Mouse (Mus musculus): Measurements from ENCODE around the gene Bri3bp. TPM values are rescaled to one million over a fixed set of nuclear protein-coding genes. Genes with fewer than 3 reads are reported as not detected.
"Not testable (repeated sequence)": the region's sequence is repeated elsewhere in the genome, so short reads cannot be mapped to it uniquely, and the experiment has no call there.

Bri3bp gene
- polyA plus RNA-seq (2016; fragmentation: Nextera tagmentation; extraction: Ambion mirVana): 41.8 and 49.3 TPM in 2 replicates

DNA sequence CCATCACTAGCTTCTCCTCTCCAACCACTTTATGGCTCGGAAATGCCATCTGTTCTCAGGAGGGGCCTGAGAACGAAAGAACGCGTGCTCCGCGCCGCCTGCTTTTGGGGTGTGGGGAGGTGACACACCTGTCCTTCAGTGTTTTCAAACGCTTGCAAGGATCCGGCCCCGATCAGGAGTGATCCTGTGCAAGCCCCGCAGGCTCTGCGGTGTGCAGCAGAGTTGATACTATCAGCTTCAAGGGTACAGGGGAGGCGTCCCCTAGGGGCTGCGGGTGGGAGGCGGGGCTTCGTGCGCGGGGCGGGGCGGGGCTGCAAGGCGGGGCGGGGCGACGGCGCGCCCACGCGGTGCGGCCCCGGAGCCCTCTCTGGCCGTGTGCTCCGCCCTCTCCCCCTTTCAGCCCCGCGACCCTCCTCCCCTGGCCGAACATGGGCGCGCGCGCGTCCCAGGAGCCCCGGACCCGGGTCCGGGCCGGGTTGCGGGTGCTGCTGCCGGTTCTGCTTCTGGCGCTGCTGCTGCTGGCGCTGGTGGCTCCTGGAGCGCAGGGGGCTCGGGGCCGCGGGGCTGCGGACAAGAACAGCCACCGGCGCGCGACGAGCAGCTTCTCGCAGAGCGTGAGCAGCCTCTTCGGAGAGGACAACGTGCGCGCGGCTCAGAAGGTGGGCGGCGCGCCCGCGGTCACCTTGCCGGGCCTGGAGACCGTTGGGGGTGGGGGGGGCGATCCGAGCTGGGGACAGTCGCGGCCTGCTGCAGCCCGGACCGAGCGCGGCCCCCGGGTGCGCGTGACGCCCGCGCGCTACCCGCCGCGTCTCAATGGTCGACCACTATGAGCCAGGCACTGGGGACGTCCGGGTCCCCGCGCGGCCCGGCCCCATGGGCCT lies at the start of gene Bri3bp:
TSS of gene Bri3bp (plus strand) at position 335 of the 881 bp plus-strand sequence.
- no peaks in the 10 kb centered on the region for H3K27me3 ChIP-seq (replicated peaks)
- peak; percentile 95 for ATAC-seq (ENCODE audit: insufficient number of reproducible peaks, low FRiP score)

GRCm38 (mm10) chr5:125391609-125392008 lies 49.8 kb upstream of the Bri3bp start:
- peak overlapping the region; percentile 100 for H3K27ac ChIP-seq (ENCODE audit: poor library complexity, severe bottlenecking)
- no peaks in the 10 kb centered on the region for H3K9me3 ChIP-seq (replicated peaks)
- 51% methylated on average over 5 of the region's 5 CpGs for WGBS
- H3K36me3 ChIP-seq: no peaks in the 10 kb centered on the region
- no peak for ATAC-seq (ENCODE audit: insufficient number of reproducible peaks, low FRiP score)
- no peak overlapping the region for H3K9ac ChIP-seq
- peaks cover 35% of the 10 kb centered on the region for H3K4me1 ChIP-seq (replicated peaks)
- H3K4me2 ChIP-seq: no peak overlapping the region
- H3K4me3 ChIP-seq: no peak overlapping the region
- no peaks in the 10 kb centered on the region for H3K27me3 ChIP-seq (replicated peaks)

More for the DNA sequence above, at the start of gene Bri3bp:
- Histone ChIP-seq H3K4me1 (replicated peaks) (peaks cover 19% of the 10 kb centered on the region), H3K36me3 (peaks cover 9% of the 10 kb centered on the region; the same call in 1 of the 2 replicates), H3K9ac (peak within 1 kb of the TSS; percentile 93), H3K27ac (ENCODE audit: poor library complexity, severe bottlenecking) (peak within 1 kb of the TSS; percentile 81), H3K9me3 (replicated peaks) (no peaks in the 10 kb centered on the region), H3K4me2 (peak within 1 kb of the TSS; percentile 86), H3K4me3 (peak within 1 kb of the TSS; percentile 85)
- WGBS: under 1% methylated on average over 79 of the region's 97 CpGs

- not testable (repeated sequence) for H3K36me3 ChIP-seq; H3K9me3 ChIP-seq (replicated peaks); ATAC-seq (ENCODE audit: insufficient number of reproducible peaks, low FRiP score); H3K4me3 ChIP-seq; H3K4me2 ChIP-seq; H3K27me3 ChIP-seq (replicated peaks); H3K9ac ChIP-seq
- WGBS: 90% methylated on average over 4 of the region's 4 CpGs
- peaks cover 35% of the 10 kb centered on the region for H3K4me1 ChIP-seq (replicated peaks)
- H3K27ac ChIP-seq (ENCODE audit: poor library complexity, severe bottlenecking): peak overlapping the region; percentile 100
Observed at GRCm38 (mm10) chr5:125392176-125392575, 49.2 kb upstream of the Bri3bp start.

DNA sequence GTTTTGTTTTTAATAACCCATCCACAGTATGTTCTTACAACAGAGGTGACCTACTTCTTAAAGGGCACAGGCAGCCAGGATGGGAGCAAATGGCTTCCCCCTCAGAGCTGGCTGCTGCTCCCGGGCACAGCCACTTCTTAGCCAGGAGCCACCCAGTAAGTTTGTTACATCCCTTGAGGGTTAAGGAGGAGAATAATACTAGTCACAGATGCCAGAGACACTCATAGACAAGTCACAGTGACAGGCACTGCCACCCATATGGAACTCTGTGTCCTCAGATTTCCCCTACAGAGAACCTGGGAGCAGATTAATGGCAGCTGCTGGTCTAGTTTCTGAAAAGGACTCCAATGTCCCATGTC lies 48.8 kb upstream of the Bri3bp start:
- peaks cover 35% of the 10 kb centered on the region for H3K4me1 ChIP-seq (replicated peaks)
- H3K9ac ChIP-seq: peak overlapping the region; percentile 57; the same call in 1 of the 2 replicates

GRCm38 (mm10) chr5:125392977-125393621 lies 48.3 kb upstream of the Bri3bp start:
- under 1% methylated on average over 20 of the region's 20 CpGs for WGBS
- Histone ChIP-seq H3K9ac (peak overlapping the region; percentile 76), H3K4me1 (replicated peaks) (peaks cover 35% of the 10 kb centered on the region), H3K9me3 (replicated peaks) (no peaks in the 10 kb centered on the region), H3K27me3 (replicated peaks) (peaks cover 5% of the 10 kb centered on the region; the same call in 1 of the 2 replicates), H3K4me2 (peak overlapping the region; percentile 65), H3K27ac (ENCODE audit: poor library complexity, severe bottlenecking) (peak overlapping the region; percentile 100), H3K36me3 (no peaks in the 10 kb centered on the region), H3K4me3 (peak overlapping the region; percentile 34)
- ATAC-seq (ENCODE audit: insufficient number of reproducible peaks, low FRiP score): peak; percentile 92

More for the DNA sequence above, 48.8 kb upstream of the Bri3bp start:
- Histone ChIP-seq H3K4me3 (peak overlapping the region; percentile 34), H3K27me3 (replicated peaks) (peaks cover 5% of the 10 kb centered on the region; the same call in 1 of the 2 replicates), H3K4me2 (peak overlapping the region; percentile 65), H3K27ac (ENCODE audit: poor library complexity, severe bottlenecking) (peak overlapping the region; percentile 100), H3K9me3 (replicated peaks) (no peaks in the 10 kb centered on the region), H3K36me3 (no peaks in the 10 kb centered on the region)
- no peak for ATAC-seq (ENCODE audit: insufficient number of reproducible peaks, low FRiP score)
- WGBS: 45% methylated on average over 1 of the region's 1 CpGs

- peak overlapping the region; percentile 34 for H3K4me3 ChIP-seq
- H3K9ac ChIP-seq: peak overlapping the region; percentile 76
- ATAC-seq (ENCODE audit: insufficient number of reproducible peaks, low FRiP score): peak; percentile 68
- no peaks in the 10 kb centered on the region for H3K36me3 ChIP-seq
- H3K27ac ChIP-seq (ENCODE audit: poor library complexity, severe bottlenecking): peak overlapping the region; percentile 100
- H3K9me3 ChIP-seq (replicated peaks): no peaks in the 10 kb centered on the region
- peaks cover 35% of the 10 kb centered on the region for H3K4me1 ChIP-seq (replicated peaks)
- WGBS: 19% methylated on average over 22 of the region's 25 CpGs
- peak overlapping the region; percentile 65 for H3K4me2 ChIP-seq
- H3K27me3 ChIP-seq (replicated peaks): peaks cover 5% of the 10 kb centered on the region; the same call in 1 of the 2 replicates
Observed at GRCm38 (mm10) chr5:125393622-125394603, 47.5 kb upstream of the Bri3bp start.

DNA sequence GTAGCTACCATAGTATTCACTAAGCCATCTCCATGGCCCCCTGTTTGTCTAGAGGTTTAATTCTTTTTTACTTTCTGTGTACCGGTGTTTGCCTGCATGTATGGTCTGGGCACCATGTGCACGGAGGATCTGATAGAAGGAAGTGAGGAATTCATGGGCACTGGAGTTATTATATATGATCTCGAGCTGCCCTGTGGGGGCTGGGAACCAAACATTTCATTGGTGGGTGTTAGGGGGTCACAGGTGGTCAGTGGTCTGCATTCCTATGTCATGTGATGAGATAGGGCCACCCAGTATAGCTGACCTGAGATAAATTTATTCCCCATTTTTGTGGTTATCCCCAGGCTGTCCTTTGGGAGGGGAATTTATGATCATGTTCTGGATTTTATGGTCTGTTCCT lies 46.4 kb upstream of the Bri3bp start:
- peaks cover 35% of the 10 kb centered on the region for H3K4me1 ChIP-seq (replicated peaks)
- peaks cover 5% of the 10 kb centered on the region; the same call in 1 of the 2 replicates for H3K27me3 ChIP-seq (replicated peaks)
- H3K27ac ChIP-seq (ENCODE audit: poor library complexity, severe bottlenecking): peak overlapping the region; percentile 100
- WGBS: 72% methylated on average over 3 of the region's 3 CpGs
- no peak for ATAC-seq (ENCODE audit: insufficient number of reproducible peaks, low FRiP score)
- H3K4me3 ChIP-seq: peak overlapping the region; percentile 34; the same call in 1 of the 2 replicates
- H3K36me3 ChIP-seq: no peaks in the 10 kb centered on the region
- no peak overlapping the region for H3K9ac ChIP-seq
- H3K9me3 ChIP-seq (replicated peaks): no peaks in the 10 kb centered on the region
- H3K4me2 ChIP-seq: peak overlapping the region; percentile 65; the same call in 1 of the 2 replicates

DNA sequence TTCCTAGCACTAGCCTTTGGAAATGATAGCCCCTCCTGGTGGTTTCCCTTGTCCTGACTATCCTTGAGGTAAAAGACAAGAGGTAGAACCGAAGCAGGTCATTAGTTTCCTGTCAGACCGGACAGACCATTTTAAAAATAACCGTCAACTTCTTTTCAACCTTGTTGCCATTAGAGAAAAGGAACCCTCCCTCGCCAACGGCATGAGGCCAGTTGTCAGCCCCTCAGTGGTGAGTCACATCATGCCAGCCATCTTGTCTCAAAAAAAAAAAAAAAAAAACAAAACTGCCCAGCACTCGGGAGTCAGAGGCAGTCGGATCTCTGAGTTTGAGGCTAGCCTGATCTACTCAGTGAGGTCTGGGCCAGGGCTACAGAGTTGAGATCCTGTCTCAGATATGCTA lies 40.5 kb upstream of the Bri3bp start:
- H3K36me3 ChIP-seq: no peaks in the 10 kb centered on the region
- 41% methylated on average over 7 of the region's 7 CpGs for WGBS
- no peak overlapping the region for H3K27ac ChIP-seq (ENCODE audit: poor library complexity, severe bottlenecking)
- no peak for ATAC-seq (ENCODE audit: insufficient number of reproducible peaks, low FRiP score)
- 0 out of 2 replicates have a peak, but pooled peaks cover 3% of the 10 kb centered on the region for H3K4me1 ChIP-seq (replicated peaks)
- H3K4me2 ChIP-seq: no peak overlapping the region
- H3K9me3 ChIP-seq (replicated peaks): no peaks in the 10 kb centered on the region
- peaks cover 5% of the 10 kb centered on the region; the same call in 1 of the 2 replicates for H3K27me3 ChIP-seq (replicated peaks)
- no peak overlapping the region for H3K9ac ChIP-seq
- H3K4me3 ChIP-seq: no peak overlapping the region

DNA sequence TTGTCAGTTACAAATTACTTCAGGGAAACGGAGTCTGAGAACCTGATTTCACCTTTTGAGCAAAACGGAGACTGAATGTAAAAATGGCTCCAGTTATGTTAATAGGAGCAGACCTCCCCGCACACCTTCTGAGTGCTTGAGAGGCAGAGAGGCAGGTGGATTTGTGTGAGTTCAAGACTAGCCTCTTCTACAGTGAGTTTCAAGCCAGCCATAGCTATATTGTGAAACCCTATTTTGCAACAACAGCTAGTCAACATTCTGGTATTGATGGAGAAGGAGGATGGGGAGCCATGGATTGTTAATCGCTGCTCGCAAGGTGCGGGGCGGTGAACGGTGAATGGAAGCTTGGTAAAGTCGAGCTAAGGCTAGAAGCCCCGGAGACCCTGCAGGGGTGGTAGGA lies 38.9 kb upstream of the Bri3bp start:
- Histone ChIP-seq H3K9me3 (replicated peaks) (no peaks in the 10 kb centered on the region), H3K36me3 (no peaks in the 10 kb centered on the region), H3K9ac (no peak overlapping the region), H3K27ac (ENCODE audit: poor library complexity, severe bottlenecking) (no peak overlapping the region), H3K4me3 (no peak overlapping the region), H3K27me3 (replicated peaks) (no peaks in the 10 kb centered on the region), H3K4me1 (replicated peaks) (peaks cover 12% of the 10 kb centered on the region), H3K4me2 (no peak overlapping the region)
- ATAC-seq (ENCODE audit: insufficient number of reproducible peaks, low FRiP score): no peak
- WGBS: 54% methylated on average over 10 of the region's 10 CpGs

DNA sequence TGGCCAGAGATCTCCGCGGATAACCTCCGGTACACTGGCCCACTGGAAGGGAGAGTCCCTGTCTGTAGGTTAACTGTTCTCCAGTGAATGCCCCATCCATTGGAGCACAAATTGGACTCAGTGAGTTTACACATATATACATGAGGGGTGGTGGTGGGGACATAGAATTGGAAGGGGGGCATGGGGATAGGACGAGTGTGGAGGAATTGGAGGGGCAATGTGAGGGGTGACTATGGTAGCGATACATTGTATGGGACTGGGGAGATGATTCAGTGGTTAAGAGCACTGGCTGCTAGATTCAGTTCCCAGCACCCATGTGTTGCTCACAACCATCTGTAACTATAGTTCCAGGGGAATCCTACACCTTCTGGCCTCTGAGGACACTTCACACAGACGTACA lies 38.4 kb upstream of the Bri3bp start:
- Histone ChIP-seq H3K4me2 (no peak overlapping the region), H3K36me3 (no peaks in the 10 kb centered on the region), H3K27ac (ENCODE audit: poor library complexity, severe bottlenecking) (0 out of 2 replicates have a peak overlapping the region, but pooled peaks have one; percentile 64), H3K27me3 (replicated peaks) (no peaks in the 10 kb centered on the region), H3K9me3 (replicated peaks) (no peaks in the 10 kb centered on the region), H3K4me3 (no peak overlapping the region), H3K4me1 (replicated peaks) (peaks cover 14% of the 10 kb centered on the region), H3K9ac (no peak overlapping the region)
- ATAC-seq (ENCODE audit: insufficient number of reproducible peaks, low FRiP score): no peak
- 53% methylated on average over 6 of the region's 6 CpGs for WGBS

All from heart, embryonic 12.5 days (tissue).